Mouse (Mus musculus): ENCODE results near the gene Cd69. TPM values are rescaled to one million over a fixed set of nuclear protein-coding genes. Genes with fewer than 3 reads are reported as not detected.

The Cd69 gene
- polyA plus RNA-seq, 1 experiment: 4.8 TPM

- Histone ChIP-seq H3K4me3 (replicated peaks; ENCODE audit: control insufficient read depth, low read depth, low read length) (no peak overlapping the region), H3K27ac (ENCODE audit: control insufficient read depth, insufficient read depth, low read depth, low read length, poor library complexity) (no peak overlapping the region), H3K4me1 (ENCODE audit: control insufficient read depth, insufficient read depth, low read length) (no peaks in the 10 kb centered on the region; the same call in 1 of the 2 replicates)
- no peak for TF ChIP-seq POLR2A (IDR thresholded peaks at IDR 0.05; ENCODE audit: borderline replicate concordance, control insufficient read depth, low read depth, low read length)
- TF ChIP-seq CTCF (IDR thresholded peaks at IDR 0.05; ENCODE audit: control insufficient read depth, insufficient read depth, low read length): no peak
- WGBS: 55% methylated on average over 4 of the region's 4 CpGs
Measured at GRCm38 (mm10) chr6:129260940-129261339, 14.3 kb downstream of the Cd69 start.

GRCm38 (mm10) chr6:129260034-129260433 is 15.2 kb downstream of the Cd69 start:
- TF ChIP-seq CTCF (IDR thresholded peaks at IDR 0.05; ENCODE audit: control insufficient read depth, insufficient read depth, low read length): no peak
- no peak for TF ChIP-seq POLR2A (IDR thresholded peaks at IDR 0.05; ENCODE audit: borderline replicate concordance, control insufficient read depth, low read depth, low read length)
- no peaks in the 10 kb centered on the region; the same call in 1 of the 2 replicates for H3K4me1 ChIP-seq (ENCODE audit: control insufficient read depth, insufficient read depth, low read length)
- H3K27ac ChIP-seq (ENCODE audit: control insufficient read depth, insufficient read depth, low read depth, low read length, poor library complexity): no peak overlapping the region
- H3K4me3 ChIP-seq (replicated peaks; ENCODE audit: control insufficient read depth, low read depth, low read length): no peak overlapping the region

GRCm38 (mm10) chr6:129256018-129256417 is 19.2 kb downstream of the Cd69 start:
- WGBS: 41% methylated on average over 7 of the region's 7 CpGs
- no peak overlapping the region for H3K4me3 ChIP-seq (replicated peaks; ENCODE audit: control insufficient read depth, low read depth, low read length)
- H3K27ac ChIP-seq (ENCODE audit: control insufficient read depth, insufficient read depth, low read depth, low read length, poor library complexity): no peak overlapping the region
- TF ChIP-seq CTCF (IDR thresholded peaks at IDR 0.05; ENCODE audit: control insufficient read depth, insufficient read depth, low read length): peak; percentile 53
- TF ChIP-seq POLR2A (IDR thresholded peaks at IDR 0.05; ENCODE audit: borderline replicate concordance, control insufficient read depth, low read depth, low read length): no peak
- no peaks in the 10 kb centered on the region for H3K4me1 ChIP-seq (ENCODE audit: control insufficient read depth, insufficient read depth, low read length)

- no peak for TF ChIP-seq POLR2A (IDR thresholded peaks at IDR 0.05; ENCODE audit: borderline replicate concordance, control insufficient read depth, low read depth, low read length)
- 0 out of 2 replicates have a peak, but pooled peaks have one; percentile 8 for TF ChIP-seq CTCF (IDR thresholded peaks at IDR 0.05; ENCODE audit: control insufficient read depth, insufficient read depth, low read length)
- WGBS: 12% methylated on average over 4 of the region's 4 CpGs
Measured at GRCm38 (mm10) chr6:129254949-129255602, 20.2 kb downstream of the Cd69 start.

GRCm38 (mm10) chr6:129254314-129254713 is 20.9 kb downstream of the Cd69 start:
- Histone ChIP-seq H3K4me1 (ENCODE audit: control insufficient read depth, insufficient read depth, low read length) (no peaks in the 10 kb centered on the region), H3K27ac (ENCODE audit: control insufficient read depth, insufficient read depth, low read depth, low read length, poor library complexity) (no peak overlapping the region), H3K4me3 (replicated peaks; ENCODE audit: control insufficient read depth, low read depth, low read length) (no peak overlapping the region)
- no peak for TF ChIP-seq CTCF (IDR thresholded peaks at IDR 0.05; ENCODE audit: control insufficient read depth, insufficient read depth, low read length)
- no peak for TF ChIP-seq POLR2A (IDR thresholded peaks at IDR 0.05; ENCODE audit: borderline replicate concordance, control insufficient read depth, low read depth, low read length)
- WGBS: 45% methylated on average over 4 of the region's 4 CpGs

More at GRCm38 (mm10) chr6:129254949-129255602, 20.2 kb downstream of the Cd69 start:
- no peaks in the 10 kb centered on the region for H3K4me1 ChIP-seq (ENCODE audit: control insufficient read depth, insufficient read depth, low read length)
- H3K27ac ChIP-seq (ENCODE audit: control insufficient read depth, insufficient read depth, low read depth, low read length, poor library complexity): no peak overlapping the region
- no peak overlapping the region for H3K4me3 ChIP-seq (replicated peaks; ENCODE audit: control insufficient read depth, low read depth, low read length)

- no peak overlapping the region for H3K4me3 ChIP-seq (replicated peaks; ENCODE audit: control insufficient read depth, low read depth, low read length)
Measured at GRCm38 (mm10) chr6:129248243-129248642, 27.0 kb downstream of the Cd69 start.

GRCm38 (mm10) chr6:129246992-129247391 is 28.2 kb downstream of the Cd69 start:
- TF ChIP-seq CTCF (IDR thresholded peaks at IDR 0.05; ENCODE audit: control insufficient read depth, insufficient read depth, low read length) (no peak), POLR2A (IDR thresholded peaks at IDR 0.05; ENCODE audit: borderline replicate concordance, control insufficient read depth, low read depth, low read length) (no peak)
- Histone ChIP-seq H3K4me3 (replicated peaks; ENCODE audit: control insufficient read depth, low read depth, low read length) (no peak overlapping the region), H3K4me1 (ENCODE audit: control insufficient read depth, insufficient read depth, low read length) (no peaks in the 10 kb centered on the region), H3K27ac (ENCODE audit: control insufficient read depth, insufficient read depth, low read depth, low read length, poor library complexity) (no peak overlapping the region)
- WGBS: 30% methylated on average over 1 of the region's 1 CpGs

More at GRCm38 (mm10) chr6:129248243-129248642, 27.0 kb downstream of the Cd69 start:
- Histone ChIP-seq H3K27ac (ENCODE audit: control insufficient read depth, insufficient read depth, low read depth, low read length, poor library complexity) (no peak overlapping the region), H3K4me1 (ENCODE audit: control insufficient read depth, insufficient read depth, low read length) (no peaks in the 10 kb centered on the region)
- TF ChIP-seq POLR2A (IDR thresholded peaks at IDR 0.05; ENCODE audit: borderline replicate concordance, control insufficient read depth, low read depth, low read length) (no peak), CTCF (IDR thresholded peaks at IDR 0.05; ENCODE audit: control insufficient read depth, insufficient read depth, low read length) (no peak)

GRCm38 (mm10) chr6:129245793-129246192 is 29.4 kb downstream of the Cd69 start:
- Histone ChIP-seq H3K4me1 (ENCODE audit: control insufficient read depth, insufficient read depth, low read length) (no peaks in the 10 kb centered on the region), H3K27ac (ENCODE audit: control insufficient read depth, insufficient read depth, low read depth, low read length, poor library complexity) (no peak overlapping the region), H3K4me3 (replicated peaks; ENCODE audit: control insufficient read depth, low read depth, low read length) (no peak overlapping the region)
- TF ChIP-seq POLR2A (IDR thresholded peaks at IDR 0.05; ENCODE audit: borderline replicate concordance, control insufficient read depth, low read depth, low read length) (no peak), CTCF (IDR thresholded peaks at IDR 0.05; ENCODE audit: control insufficient read depth, insufficient read depth, low read length) (no peak)
